Mouse (Mus musculus): Measurements from ENCODE around the gene Sfxn3. TPM values are rescaled to one million over a fixed set of nuclear protein-coding genes. Genes with fewer than 3 reads are reported as not detected.

The Sfxn3 gene
- polyA plus RNA-seq (2012; rRNA removed): 61.8 and 84.2 TPM in 2 replicates

DNA sequence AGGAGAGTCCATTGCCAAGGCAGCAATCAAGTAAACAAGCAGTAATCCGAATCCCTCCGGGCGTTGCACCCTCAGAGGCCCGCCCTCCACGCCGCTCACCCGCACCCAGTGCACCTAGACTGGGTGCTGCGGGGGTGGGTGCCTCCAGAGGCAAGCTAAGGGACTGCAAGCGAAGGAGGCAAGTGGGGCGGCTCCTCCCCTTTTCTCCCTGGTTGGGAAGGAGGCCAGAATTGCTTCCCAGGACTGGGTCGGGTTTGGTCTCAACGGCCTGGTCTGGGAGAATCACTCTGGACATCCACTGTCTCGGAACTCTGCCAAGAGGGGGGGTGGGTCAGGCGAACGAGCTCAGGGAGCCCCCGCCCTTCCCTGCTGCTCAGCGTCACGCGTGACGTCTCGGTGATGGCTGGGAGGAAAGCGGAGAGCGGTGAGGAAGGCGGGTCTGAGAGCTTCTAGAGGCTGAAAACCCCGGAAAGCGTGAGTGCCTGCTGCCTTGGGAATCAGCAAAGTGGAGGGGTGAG, at the start of gene Sfxn3:
TSS of gene Sfxn3 (plus strand) at position 87 of the 518 bp plus-strand sequence.
- peak within 1 kb of the TSS; percentile 91 for H3K4me3 ChIP-seq (replicated peaks; ENCODE audit: extremely low read depth, low read depth, low read length)
- DNase-seq: peak; percentile 96
- under 1% methylated on average over 26 of the region's 26 CpGs for WGBS
- H3K4me1 ChIP-seq (ENCODE audit: control insufficient read depth, insufficient read depth, low read length): peaks cover 6% of the 10 kb centered on the region; the same call in 1 of the 2 replicates
- TF ChIP-seq POLR2A (IDR thresholded peaks at IDR 0.05; ENCODE audit: borderline replicate concordance, extremely low read depth, low read depth, low read length) (peak; percentile 73; the same call in 1 of the 2 replicates), CTCF (IDR thresholded peaks at IDR 0.05; ENCODE audit: insufficient read depth, low read length) (peak; percentile 45)

DNA sequence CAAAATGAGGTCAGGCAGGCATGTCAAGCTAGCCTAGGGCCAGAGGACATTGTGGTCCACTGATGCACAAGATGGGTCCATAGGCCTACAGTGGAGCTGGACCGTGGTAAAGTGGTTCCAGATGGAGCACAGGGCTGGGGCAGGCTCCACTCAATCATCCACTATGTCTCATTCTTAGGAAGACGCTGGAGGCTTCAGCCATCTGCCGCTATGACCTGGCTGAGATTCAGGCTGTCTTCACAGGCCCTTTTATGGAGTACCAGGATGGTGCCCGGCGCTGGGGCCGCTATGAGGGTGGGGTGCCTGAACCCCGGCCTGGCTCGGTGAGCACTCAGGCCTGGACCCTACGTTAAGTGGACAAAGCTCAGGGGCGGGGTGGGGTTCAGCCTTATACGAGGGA, 49.5 kb upstream of the Sfxn3 start:
- DNase-seq: no peak
- WGBS: 85% methylated on average over 11 of the region's 11 CpGs
- TF ChIP-seq POLR2A (IDR thresholded peaks at IDR 0.05; ENCODE audit: borderline replicate concordance, extremely low read depth, low read depth, low read length) (no peak), CTCF (IDR thresholded peaks at IDR 0.05; ENCODE audit: insufficient read depth, low read length) (no peak)

DNA sequence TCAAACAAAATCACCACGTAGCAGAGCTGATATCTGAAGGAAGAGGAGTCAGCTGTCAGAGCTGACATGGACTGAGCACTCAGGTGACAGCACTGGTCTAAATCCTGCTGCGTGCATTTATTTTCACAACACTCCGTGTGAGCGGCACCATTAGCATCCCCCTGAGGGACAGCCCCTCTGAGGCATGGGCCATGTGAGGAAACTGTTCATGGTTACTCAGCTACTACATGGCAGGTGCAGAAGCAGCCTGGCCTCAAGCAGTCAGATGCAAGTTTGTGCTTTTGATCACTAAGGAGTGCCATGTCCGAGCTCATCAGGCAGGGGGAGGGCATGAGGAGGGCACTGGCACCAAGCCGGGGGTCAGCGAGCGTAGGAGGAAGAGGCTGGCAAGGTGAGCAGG, 47.7 kb upstream of the Sfxn3 start:
- DNase-seq: no peak
- TF ChIP-seq POLR2A (IDR thresholded peaks at IDR 0.05; ENCODE audit: borderline replicate concordance, extremely low read depth, low read depth, low read length) (no peak), CTCF (IDR thresholded peaks at IDR 0.05; ENCODE audit: insufficient read depth, low read length) (no peak)
- Histone ChIP-seq H3K4me1 (ENCODE audit: control insufficient read depth, insufficient read depth, low read length) (no peaks in the 10 kb centered on the region), H3K4me3 (replicated peaks; ENCODE audit: extremely low read depth, low read depth, low read length) (no peak overlapping the region)
- WGBS: 78% methylated on average over 8 of the region's 8 CpGs

More for the DNA sequence above, 49.5 kb upstream of the Sfxn3 start:
- Histone ChIP-seq H3K4me3 (replicated peaks; ENCODE audit: extremely low read depth, low read depth, low read length) (no peak overlapping the region), H3K4me1 (ENCODE audit: control insufficient read depth, insufficient read depth, low read length) (no peaks in the 10 kb centered on the region)

DNA sequence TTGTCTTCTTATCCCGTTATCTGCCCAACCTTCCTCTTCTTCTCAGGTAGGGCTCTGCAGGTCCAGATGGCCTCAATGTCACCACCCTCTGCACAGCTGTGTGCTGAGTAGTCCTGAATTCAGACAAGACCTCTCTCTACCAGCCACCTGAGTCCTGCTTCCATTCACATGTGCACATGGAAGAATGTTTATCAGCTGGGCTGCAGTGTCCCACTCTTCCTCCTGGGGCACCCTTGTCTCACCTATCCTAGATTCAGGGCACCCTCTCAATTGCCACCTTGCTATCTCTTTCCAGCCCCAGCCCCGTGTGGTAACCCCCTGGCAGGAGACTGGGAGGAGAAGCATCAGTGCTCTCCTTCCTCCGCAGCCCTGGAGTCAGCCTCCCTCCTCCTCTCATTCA, 45.0 kb upstream of the Sfxn3 start:
- TF ChIP-seq POLR2A (IDR thresholded peaks at IDR 0.05; ENCODE audit: borderline replicate concordance, extremely low read depth, low read depth, low read length) (no peak), CTCF (IDR thresholded peaks at IDR 0.05; ENCODE audit: insufficient read depth, low read length) (0 out of 2 replicates have a peak, but pooled peaks have one; percentile 18)
- WGBS: 64% methylated on average over 3 of the region's 3 CpGs
- no peak for DNase-seq
- H3K4me3 ChIP-seq (replicated peaks; ENCODE audit: extremely low read depth, low read depth, low read length): no peak overlapping the region
- H3K4me1 ChIP-seq (ENCODE audit: control insufficient read depth, insufficient read depth, low read length): peaks cover 10% of the 10 kb centered on the region

DNA sequence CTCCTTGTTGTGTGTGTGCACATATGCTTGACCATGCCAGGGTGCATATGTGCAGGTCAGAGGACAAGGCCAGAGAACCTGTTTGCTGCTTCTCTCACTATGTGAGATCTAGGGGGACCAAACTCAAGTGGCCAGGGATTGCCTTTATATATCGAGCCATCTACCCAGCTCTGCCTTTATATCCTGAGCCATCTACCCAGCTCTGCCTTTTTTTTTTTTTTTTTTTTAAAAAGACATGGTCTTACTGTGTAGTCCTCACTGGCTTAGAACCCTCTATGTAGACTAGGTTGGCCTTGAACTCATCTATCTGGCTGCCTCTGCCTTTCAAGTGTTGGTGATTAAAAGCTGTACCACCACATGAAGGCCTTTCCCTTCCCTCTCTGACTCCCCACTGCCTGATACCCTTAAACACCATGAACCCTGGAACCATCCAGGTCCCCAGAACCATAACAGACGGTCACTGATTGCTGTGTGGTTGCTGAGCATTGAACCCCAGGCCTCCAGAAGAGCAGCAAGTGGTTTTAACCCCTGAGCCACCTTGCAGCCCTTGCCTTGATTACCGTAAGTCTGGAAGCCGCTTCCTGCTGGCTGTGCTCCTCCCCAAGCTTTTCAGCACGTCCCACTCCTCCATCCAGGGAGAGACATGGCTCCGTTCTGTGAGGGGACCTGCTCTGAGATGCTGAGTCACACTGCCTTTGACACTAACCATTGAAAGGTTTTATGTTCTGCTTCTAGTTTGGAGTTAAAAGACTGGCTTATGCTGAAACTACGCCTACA, 43.4 kb upstream of the Sfxn3 start:
- TF ChIP-seq CTCF (IDR thresholded peaks at IDR 0.05; ENCODE audit: insufficient read depth, low read length): no peak
- TF ChIP-seq POLR2A (IDR thresholded peaks at IDR 0.05; ENCODE audit: borderline replicate concordance, extremely low read depth, low read depth, low read length): no peak
- DNase-seq: no peak
- Histone ChIP-seq H3K4me1 (ENCODE audit: control insufficient read depth, insufficient read depth, low read length) (peaks cover 10% of the 10 kb centered on the region), H3K4me3 (replicated peaks; ENCODE audit: extremely low read depth, low read depth, low read length) (no peak overlapping the region)
- WGBS: 88% methylated on average over 7 of the region's 7 CpGs

DNA sequence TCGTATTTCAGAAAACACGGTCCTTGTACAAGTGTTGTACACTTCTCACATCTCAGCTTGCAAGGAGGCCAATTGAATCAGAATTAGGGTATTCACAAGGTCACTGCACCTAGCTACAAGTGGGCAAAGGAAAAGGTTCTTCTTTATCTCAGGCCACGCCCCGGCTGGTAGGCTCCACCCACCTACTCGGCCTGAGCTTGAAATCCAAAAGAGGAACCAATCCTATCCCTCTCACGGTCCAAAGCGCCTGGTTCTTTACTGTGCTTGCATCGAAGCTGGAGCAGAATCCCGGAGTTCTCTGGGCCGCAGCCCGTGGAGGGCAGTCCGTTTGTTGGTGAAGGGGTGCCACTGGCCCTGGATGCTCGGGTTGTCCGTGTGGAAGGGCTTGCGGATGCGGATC, 41.9 kb upstream of the Sfxn3 start, which contains the start of gene Twnk:
TSS of gene Twnk (plus strand) at position 220 of the 400 bp plus-strand sequence.
- WGBS: 8% methylated on average over 16 of the region's 16 CpGs
- Histone ChIP-seq H3K4me3 (replicated peaks; ENCODE audit: extremely low read depth, low read depth, low read length) (peak within 1 kb of the TSS; percentile 96), H3K4me1 (ENCODE audit: control insufficient read depth, insufficient read depth, low read length) (peaks cover 10% of the 10 kb centered on the region)
- peak; percentile 54 for DNase-seq
- TF ChIP-seq POLR2A (IDR thresholded peaks at IDR 0.05; ENCODE audit: borderline replicate concordance, extremely low read depth, low read depth, low read length) (no peak), CTCF (IDR thresholded peaks at IDR 0.05; ENCODE audit: insufficient read depth, low read length) (no peak)

DNA sequence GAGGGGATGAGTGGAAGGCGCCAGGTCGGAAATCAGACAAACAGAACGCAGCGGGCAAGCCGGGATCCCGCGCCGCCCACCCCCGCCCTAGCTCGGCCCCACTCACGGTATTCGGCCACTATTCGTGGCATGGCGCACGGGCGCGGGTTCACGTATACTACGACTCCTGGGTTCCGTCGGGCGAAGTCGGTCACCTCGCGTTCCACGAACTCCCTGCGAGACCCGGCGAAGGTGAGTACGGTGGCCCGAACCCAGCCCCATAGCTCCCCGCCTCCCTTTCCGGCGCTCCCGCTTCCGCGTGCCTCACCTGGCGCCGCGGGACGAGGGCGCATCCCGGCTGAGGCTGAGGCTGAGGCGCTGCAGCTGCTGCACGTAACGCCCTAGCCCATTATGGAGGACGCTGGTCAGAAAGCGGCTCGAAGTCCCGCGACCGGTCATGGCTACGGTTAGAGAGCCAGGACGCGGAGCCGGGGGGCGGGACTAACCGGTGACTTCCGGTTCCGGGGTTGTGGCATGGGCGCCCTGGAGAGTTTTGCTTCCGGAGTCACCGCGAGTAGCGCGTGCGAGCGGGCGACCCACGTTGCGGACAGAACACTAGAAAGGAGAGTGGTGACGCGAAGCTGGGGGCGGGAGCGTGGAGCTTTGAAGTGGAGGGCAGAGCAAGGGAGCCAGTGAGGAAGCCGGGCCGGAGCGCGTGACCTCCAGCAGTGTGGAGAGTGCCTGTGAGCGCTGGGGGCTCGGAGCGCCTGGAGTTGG, 41.2 kb upstream of the Sfxn3 start, which contains the start of gene Mrpl43:
TSS of gene Mrpl43 (minus strand) at position 486 of the 756 bp plus-strand sequence.
- WGBS: under 1% methylated on average over 82 of the region's 82 CpGs
- Histone ChIP-seq H3K4me3 (replicated peaks; ENCODE audit: extremely low read depth, low read depth, low read length) (peak within 1 kb of the TSS; percentile 96), H3K4me1 (ENCODE audit: control insufficient read depth, insufficient read depth, low read length) (peaks cover 10% of the 10 kb centered on the region)
- DNase-seq: peak; percentile 99
- TF ChIP-seq POLR2A (IDR thresholded peaks at IDR 0.05; ENCODE audit: borderline replicate concordance, extremely low read depth, low read depth, low read length) (peak; percentile 56; the same call in 1 of the 2 replicates), CTCF (IDR thresholded peaks at IDR 0.05; ENCODE audit: insufficient read depth, low read length) (no peak)

DNA sequence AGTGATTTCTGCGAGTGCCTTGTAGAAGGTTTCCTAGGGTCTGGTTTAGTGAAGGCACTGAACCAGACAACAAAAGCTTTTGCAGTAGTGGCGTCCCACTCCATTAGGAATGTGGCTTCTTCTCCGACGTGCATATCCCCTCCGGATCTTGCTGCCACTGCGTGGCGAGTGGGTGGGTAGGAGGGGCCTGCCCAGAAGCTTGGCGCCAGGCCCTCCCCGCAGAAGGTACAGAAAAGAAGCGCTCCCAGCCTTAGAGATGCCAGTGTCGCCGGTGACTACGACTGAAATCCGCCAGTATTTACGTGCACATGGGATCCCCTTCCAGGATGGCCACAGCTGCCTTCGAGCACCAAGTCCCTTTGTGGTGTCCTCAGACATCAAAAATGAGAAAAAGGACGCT, 40.3 kb upstream of the Sfxn3 start:
- H3K4me1 ChIP-seq (ENCODE audit: control insufficient read depth, insufficient read depth, low read length): peaks cover 10% of the 10 kb centered on the region
- H3K4me3 ChIP-seq (replicated peaks; ENCODE audit: extremely low read depth, low read depth, low read length): no peak overlapping the region
- no peak for TF ChIP-seq POLR2A (IDR thresholded peaks at IDR 0.05; ENCODE audit: borderline replicate concordance, extremely low read depth, low read depth, low read length)
- no peak for TF ChIP-seq CTCF (IDR thresholded peaks at IDR 0.05; ENCODE audit: insufficient read depth, low read length)
- DNase-seq: no peak
- 17% methylated on average over 17 of the region's 17 CpGs for WGBS

Data from lung, adult 2 months (tissue).